Mouse (Mus musculus) midbrain, embryonic 12.5 days (tissue): ENCODE data around the gene BC061212. TPM values are rescaled to one million over a fixed set of nuclear protein-coding genes. Genes with fewer than 3 reads are reported as not detected.
"Not testable (repeated sequence)": the region's sequence is repeated elsewhere in the genome, so short reads cannot be mapped to it uniquely, and the experiment has no call there.

Experiments
- ATAC-seq: fragments of 200-750 bp; cut with Nextera tagmentation; 2 replicates; pipeline ENCODE4 v1.8.0; 2017; ENCODE audit warnings: low read depth, moderate TSS enrichment, moderate library complexity; ENCODE audit not compliant: low FRiP score
- H3K27ac ChIP-seq: fragments of 300-500 bp; sonication (generic); replicated peaks from 2 replicates; pipeline ENCODE4 v1.5.1; 2016; ENCODE audit warnings: mild to moderate bottlenecking
- H3K27me3 ChIP-seq: fragments of 300-500 bp; sonication (generic); 2 replicates; pipeline ENCODE4 v1.6.1; 2016; ENCODE audit warnings: mild to moderate bottlenecking
- H3K36me3 ChIP-seq: fragments of 300-500 bp; sonication (generic); 2 replicates; pipeline ENCODE4 v1.6.1; 2016
- H3K4me1 ChIP-seq: fragments of 300-500 bp; sonication (generic); 2 replicates; pipeline ENCODE4 v1.6.1; 2016
- H3K4me2 ChIP-seq: fragments of 300-500 bp; sonication (generic); replicated peaks from 2 replicates; pipeline ENCODE4 v1.6.1; 2016; ENCODE audit warnings: mild to moderate bottlenecking, moderate library complexity
- H3K4me3 ChIP-seq: fragments of 300-500 bp; sonication (generic); 2 replicates; pipeline ENCODE4 v1.5.1; 2016; ENCODE audit warnings: mild to moderate bottlenecking
- H3K9ac ChIP-seq: fragments of 300-500 bp; sonication (generic); replicated peaks from 2 replicates; pipeline ENCODE4 v1.6.1; 2016; ENCODE audit warnings: mild to moderate bottlenecking, moderate library complexity
- H3K9me3 ChIP-seq: fragments of 300-500 bp; sonication (generic); 2 replicates; pipeline ENCODE4 v1.6.1; 2016; ENCODE audit warnings: mild to moderate bottlenecking
- WGBS: fragments of 180-500 bp; shearing (Covaris S2); methylation state at CpG from one replicate; pipeline ENCODE4 v1.1.7; 2016; 5-methylcytosine and 5-hydroxymethylcytosine counted together
- polyA plus RNA-seq: library from polyadenylated mRNA; unstranded; fragments of >200 nt; fragmentation: Nextera tagmentation; extraction: Ambion mirVana; gene quantifications from 2 replicates; pipeline ENCODE4 v1.2.1, GENCODE M21; 2016

BC061212 gene
- polyA plus RNA-seq = not detected in 2 replicates

DNA sequence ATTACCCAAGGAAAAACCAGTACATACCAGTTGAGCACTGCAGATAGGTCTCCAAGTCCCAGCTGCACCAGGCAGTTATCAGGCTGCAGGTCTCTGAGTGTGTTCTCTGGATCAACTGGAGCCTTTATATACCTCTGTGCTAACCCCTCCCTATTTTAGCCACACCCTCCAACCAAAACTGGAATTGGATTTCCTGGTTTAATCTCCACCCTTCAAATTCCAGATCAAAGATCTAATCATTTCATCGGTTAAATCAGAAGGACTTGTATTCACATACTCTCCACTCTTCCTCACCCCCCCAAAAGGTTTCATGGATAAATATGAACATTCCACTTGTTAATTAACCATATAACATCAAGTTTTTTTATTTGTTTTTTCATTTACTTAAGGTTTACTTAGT is at the start of gene BC061212:
Gene BC061212 (minus strand): TSS at position 101 of the 400 bp plus-strand sequence.
- no CpG with 5 or more reads among the region's 1 CpGs for WGBS
- H3K4me1 ChIP-seq, H3K27me3 ChIP-seq, H3K9ac ChIP-seq, ATAC-seq, H3K9me3 ChIP-seq, H3K36me3 ChIP-seq, H3K27ac ChIP-seq, H3K4me2 ChIP-seq, H3K4me3 ChIP-seq: not testable (repeated sequence)

DNA sequence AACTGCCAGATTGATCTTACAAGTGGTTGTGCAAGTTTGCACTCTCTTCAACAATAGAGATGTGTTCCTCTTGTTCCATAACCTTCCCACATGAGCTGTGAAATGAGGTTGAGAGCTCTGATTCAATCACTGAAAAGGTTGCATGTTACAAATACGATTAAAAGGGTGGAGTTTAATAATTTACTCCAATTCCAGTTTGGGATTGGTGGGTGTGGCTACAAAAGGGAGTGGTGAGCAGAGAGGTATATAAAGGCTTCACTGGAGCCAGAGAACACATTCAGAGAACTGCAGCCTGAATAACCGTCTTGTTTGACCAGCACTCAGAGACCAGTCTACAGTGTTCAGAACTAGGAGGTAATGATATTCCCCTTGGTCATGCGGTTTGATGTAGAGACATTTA is 5.7 kb upstream of the BC061212 start, which contains the start of gene Gm6351:
Gene Gm6351 (plus strand): TSS at position 301 of the 400 bp plus-strand sequence.
- WGBS = no CpG with 5 or more reads among the region's 3 CpGs
- not testable (repeated sequence) for H3K27ac ChIP-seq, ATAC-seq, H3K27me3 ChIP-seq, H3K36me3 ChIP-seq, H3K4me2 ChIP-seq, H3K9ac ChIP-seq, H3K4me3 ChIP-seq, H3K9me3 ChIP-seq, H3K4me1 ChIP-seq

Other genes with a start within 250 kb of the BC061212 start
- not detected in 2 replicates for gene Gm7792, start 226.8 kb downstream of the BC061212 start, polyA plus RNA-seq
- not detected in 2 replicates for gene Gm16429, start 141.5 kb downstream of the BC061212 start, polyA plus RNA-seq
- not detected in 2 replicates for gene Gm6351, start 5.8 kb upstream of the BC061212 start, polyA plus RNA-seq
- not detected in 2 replicates for gene Gm3106, start 147.5 kb upstream of the BC061212 start, polyA plus RNA-seq
- not detected in 2 replicates for gene A430089I19Rik, start 236.3 kb upstream of the BC061212 start, polyA plus RNA-seq
- gene Gm6502, start 243.9 kb upstream of the BC061212 start, polyA plus RNA-seq = not detected in 2 replicates